Mouse (Mus musculus) left cerebral cortex, adult 11 months (tissue): ENCODE measurements at regions not wholly inside any gene's neighbourhood (a gene's known extent, or its start where the extent isn't known, plus 50 kb on each side); places are given as distances from the start of the nearest gene placed in this dataset.
A peak's percentile ranks its signal among the peaks of the same experiment; 100 is the strongest.

Experiments used
- DNase-seq: peaks from one replicate; pipeline ENCODE4 v3.0.0; 2022; ENCODE audit warnings: low spot score

DNA sequence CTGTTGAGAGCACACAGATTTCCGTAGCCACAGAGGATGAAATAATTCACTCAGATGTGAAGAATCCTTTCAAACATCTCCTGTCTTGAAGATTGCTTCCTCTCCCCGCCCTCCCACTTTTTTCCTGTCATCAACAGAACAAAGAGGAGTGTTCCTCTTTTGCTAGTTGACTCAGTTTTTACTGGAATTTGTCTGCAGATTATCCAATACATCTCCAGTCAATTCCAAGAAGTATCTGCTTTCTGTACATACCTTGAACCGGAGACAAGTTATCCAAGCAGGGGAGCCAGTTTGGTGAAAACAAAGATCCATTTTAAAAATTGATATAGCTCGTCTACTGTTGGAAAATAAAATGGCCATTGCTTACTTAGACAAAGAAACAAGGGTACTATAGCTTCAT, 328.5 kb downstream of the Ttll7 start:
- DNase-seq, result no peak

GRCm38 (mm10) chr3:147181501-147182365, 329.6 kb downstream of the Ttll7 start:
- DNase-seq, result no peak

DNA sequence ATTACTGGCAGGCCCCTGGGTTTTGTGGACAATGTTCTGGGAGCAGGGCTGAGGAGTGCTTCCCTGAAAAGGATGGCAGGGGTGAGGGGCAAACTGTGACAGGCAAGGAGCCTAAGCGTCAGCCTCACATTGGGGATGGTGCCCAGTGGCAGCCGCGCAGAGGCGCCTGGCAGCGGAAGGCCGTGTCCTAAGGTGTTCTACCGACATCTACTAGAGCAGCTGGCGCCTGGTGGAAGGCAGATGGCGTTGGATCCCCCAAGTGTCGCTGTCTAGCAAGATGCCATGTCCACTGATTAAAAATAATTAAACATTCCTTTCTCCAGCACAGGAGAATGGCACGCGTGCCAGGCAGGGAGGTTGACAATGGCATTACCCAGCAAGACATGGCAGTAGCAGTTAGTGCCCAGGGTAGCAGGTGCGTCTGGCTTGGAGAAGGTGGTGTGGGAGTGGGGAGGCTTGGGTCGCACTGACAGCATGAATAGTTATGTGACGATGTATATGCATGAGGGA, 330.3 kb downstream of the Ttll7 start:
- no peak for DNase-seq

DNA sequence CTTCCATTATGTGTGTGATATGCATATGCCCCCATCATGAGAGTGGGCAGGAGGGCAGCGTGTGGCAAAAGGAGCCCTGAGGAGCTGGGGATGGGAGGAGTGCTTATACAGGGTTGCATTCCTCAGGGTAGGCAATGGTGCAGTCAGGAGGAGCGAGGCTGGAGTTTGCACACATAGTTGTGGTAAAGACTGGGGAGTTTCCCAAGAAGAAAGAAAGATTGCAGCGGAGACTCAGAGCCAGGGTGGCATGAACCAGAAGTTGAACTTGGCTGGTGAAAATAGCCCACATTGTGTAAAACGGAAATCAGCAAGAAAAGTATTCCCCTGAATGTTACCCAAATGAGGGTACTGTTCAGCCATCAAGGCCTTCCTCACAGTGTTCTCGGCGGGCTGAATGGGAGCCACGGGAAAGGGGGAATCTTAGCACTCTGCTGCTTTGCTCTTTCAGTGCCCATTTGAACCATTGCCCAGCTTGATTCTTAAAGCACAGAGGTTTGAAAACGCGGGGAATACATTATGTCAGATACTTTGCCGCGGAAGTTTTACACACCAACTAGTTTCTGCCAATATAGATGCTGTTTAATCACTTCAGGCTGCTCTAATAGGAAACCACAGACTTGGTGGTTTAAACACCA, 331.6 kb downstream of the Ttll7 start:
- DNase-seq, result no peak

- DNase-seq, result no peak
Measured at GRCm38 (mm10) chr3:147189737-147190136, 337.6 kb downstream of the Ttll7 start.

GRCm38 (mm10) chr3:147196626-147197025, 344.5 kb downstream of the Ttll7 start:
- DNase-seq, result no peak

- DNase-seq, result no peak
Measured at GRCm38 (mm10) chr3:147197215-147197614, 345.0 kb downstream of the Ttll7 start.

GRCm38 (mm10) chr3:147211127-147211940, 359.2 kb downstream of the Ttll7 start:
- DNase-seq, result no peak

DNA sequence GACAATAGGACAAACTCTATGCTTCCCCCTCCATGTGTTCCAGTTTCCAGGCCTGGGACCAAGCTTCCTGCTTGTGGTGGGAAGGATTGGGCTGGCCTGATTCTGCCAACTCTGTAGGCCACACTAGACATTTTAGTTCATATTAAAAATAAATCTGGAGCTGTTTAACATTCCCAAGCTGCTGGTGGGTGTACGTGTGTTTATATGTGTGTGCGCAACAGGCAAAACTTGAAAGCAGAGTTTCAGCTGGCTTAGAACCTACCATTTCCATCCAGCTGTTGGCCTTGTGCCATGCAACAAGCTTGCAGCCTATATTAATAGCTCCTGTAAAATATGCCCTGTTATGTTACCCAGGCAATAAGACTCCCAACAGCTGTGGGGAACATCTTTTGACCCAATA, 376.5 kb downstream of the Ttll7 start:
- peak; percentile 6 for DNase-seq

DNA sequence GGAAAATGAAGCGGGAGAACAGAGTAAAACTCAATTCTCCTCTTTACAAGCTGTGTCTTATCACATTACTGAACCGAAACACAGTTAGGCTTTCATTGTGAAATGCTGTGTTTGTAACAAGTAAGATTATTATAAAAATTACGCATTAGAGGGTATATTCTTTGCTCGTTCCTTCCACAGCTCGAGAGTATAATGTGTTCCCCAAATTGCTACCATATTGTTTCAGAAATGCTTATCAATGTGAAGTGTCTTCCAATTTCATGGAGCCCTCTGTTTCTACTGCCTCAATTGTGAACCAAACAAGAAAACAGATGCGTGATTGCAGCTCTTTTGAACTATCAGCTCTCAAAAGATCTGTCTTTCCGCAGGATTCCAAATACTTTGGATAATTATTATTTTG, 378.4 kb downstream of the Ttll7 start:
- DNase-seq, result no peak

DNA sequence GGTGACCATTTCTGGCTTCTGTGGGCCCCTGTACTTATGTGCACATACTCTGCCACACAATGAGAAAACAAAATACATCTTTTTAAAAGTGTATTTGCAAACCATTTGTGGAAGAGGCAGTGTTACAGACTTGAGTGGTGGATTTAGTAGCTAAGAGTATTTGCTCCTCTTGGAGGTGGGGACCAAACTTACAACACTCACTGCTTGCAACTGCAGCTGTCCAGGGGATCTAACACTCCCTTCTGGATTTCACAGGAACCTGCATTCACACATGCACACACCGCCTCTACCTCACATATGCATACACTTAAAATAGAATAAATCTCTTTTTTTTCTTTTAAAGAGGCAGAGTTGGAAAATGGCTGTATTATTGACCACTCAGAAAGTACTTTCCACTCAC, 386.2 kb downstream of the Ttll7 start:
- DNase-seq, result no peak

- no peak for DNase-seq
Measured at GRCm38 (mm10) chr3:147240651-147241050, 388.5 kb downstream of the Ttll7 start.

DNA sequence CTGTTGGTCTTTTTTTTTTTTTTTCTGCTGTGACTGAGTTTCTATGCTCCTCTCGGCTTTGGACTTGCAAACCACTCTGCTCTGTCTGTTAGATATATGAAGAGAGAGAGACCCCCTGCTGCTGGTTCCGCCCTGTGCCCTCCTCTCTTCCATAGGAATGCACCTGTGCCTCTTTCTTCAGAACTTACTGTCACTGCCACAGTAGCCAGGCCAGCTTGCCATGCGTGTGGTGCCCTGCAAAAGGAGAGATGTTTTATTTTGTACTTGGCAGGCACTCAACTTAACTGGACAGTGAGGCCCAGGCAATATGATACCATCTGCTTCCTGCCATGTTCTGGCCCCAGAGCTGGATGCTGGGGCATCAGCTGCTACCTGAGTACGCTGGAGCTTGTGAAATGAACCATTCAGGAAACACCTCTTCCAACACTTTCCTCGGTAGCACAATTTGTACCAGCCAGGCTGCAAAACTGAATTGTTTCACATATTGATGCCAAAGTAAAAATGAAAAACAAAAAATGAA, 392.8 kb downstream of the Ttll7 start:
- DNase-seq, result no peak

DNA sequence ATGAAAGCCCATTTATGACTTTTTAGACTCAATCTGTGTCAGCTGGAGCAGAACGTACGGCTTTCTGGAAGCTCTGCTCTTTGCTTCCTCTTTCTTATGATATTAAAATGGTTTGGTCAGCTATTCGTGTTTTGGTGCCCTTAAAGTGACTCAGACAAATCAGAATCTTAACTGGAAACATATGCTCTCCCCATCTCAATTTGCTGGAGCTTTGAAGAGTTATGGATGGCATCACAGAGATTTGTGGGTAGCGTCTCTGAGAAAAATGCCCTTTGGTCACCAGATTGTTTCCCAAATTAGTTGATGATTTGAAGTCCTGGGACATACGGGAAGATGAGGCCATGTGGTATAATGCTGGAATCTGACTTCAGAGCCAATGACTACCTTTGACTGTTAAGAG, 394.0 kb downstream of the Ttll7 start:
- DNase-seq, result no peak

DNA sequence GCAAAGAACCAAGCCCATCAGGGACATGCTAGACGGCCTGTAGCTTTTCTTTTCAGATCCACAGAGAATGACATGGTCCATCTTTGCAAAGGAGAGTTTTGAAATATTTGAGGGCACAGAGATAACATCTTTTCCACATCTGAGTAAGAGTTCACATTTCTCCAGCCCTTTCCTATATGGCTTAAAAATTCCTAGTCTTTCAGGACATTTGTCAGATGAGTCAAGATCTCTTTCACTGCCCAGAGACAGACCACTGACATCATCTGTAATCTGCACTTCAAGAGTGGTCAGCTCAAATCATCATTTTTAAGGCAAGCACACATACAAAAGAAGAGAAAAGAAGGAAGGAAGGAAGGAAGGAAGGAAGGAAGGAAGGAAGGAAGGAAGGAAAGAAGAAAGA, 397.3 kb downstream of the Ttll7 start:
- no peak for DNase-seq

DNA sequence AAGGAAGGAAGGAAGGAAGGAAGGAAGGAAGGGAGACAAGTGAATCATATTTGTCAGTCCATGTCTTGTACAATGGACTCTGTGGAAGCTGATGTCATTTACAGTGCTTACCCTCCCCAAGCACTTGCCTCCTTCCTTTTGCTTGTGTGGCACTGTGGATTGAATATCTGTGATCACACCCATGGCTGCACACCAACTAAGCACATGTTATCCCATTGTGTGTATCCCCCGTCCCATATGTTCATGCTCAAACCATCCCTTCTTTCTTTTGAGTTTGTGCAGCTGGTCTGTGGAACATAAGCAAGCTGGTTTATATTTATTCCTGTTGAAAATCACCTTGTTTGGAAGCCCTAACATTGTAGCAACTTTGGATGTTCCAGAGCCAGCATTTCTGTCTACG, 397.7 kb downstream of the Ttll7 start:
- no peak for DNase-seq

DNA sequence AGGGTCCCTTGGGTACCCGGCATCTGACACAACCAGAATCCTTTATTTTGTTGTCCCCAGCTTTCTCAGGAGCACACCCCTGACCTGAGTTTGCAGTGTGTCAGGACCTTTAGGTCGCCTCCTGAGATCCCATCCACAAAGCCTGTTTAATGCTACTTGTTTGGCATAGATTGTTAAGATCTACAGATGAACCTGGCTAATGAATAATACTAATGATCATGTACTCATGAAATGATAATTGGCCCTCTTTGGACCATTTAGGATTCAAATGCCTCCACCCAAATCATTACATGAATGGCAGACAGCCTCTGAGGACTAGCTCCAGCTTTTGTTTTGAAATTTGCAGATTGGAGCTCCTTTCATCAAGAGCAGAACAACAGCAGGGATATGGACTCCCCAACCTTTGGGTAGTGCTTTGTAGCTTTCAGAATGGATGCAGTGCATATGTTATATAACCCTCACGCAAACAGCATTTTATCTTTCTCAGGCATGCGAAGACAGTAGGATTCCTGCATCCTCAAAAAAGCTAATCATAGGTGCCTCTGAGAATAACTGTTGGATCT, 400.1 kb downstream of the Ttll7 start:
- no peak for DNase-seq

DNA sequence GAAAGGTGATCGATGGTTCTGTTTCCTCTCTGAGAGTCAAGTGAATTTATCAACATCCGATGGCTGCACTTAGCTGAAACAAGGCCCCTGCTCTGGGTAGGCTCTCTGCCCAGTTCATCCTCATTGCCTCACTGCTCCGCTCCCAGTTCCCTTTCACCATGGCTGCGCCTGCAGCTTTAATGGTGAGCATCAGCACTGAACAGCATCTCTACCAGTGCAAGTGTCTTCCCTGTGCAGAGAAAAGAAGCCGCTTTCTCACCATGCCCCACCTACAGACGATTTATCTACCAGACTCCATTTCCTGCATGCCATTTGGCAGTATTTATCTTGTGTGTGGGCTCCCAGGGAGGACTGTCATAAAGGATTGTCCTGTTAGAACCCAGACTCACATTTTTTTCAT, 400.6 kb downstream of the Ttll7 start:
- DNase-seq, result no peak

- no peak for DNase-seq
Measured at GRCm38 (mm10) chr3:147254454-147254853, 402.3 kb downstream of the Ttll7 start.

DNA sequence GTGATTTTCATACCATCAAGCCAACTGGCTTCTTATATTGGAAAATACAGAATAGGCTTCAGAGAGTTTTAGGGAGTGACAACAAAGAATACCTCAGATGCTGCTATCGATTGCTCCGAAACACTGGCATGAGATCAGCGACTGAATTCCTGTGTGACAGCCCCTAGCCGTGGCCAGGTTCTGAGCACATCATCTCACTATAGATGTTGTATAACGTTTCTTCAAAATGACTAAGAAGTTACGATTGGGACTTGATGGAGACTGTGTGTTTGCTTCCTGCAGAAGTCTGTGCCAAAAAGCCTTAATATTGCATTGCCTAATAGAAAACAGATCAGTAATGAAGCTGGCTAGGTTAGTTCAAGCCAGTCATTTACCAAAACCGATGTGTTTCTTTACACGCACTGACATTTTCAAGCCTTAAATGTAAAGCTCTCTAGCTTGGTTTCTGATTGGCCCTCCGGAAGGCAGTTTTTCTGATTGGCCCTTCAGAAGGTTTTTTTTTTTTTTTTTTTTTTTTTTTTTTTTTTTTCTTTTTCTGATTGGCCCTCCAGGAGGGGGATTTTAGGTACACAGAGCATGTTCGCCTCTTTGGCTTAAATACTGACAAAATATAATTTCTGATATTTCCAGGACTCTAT, 408.9 kb downstream of the Ttll7 start:
- no peak for DNase-seq

DNA sequence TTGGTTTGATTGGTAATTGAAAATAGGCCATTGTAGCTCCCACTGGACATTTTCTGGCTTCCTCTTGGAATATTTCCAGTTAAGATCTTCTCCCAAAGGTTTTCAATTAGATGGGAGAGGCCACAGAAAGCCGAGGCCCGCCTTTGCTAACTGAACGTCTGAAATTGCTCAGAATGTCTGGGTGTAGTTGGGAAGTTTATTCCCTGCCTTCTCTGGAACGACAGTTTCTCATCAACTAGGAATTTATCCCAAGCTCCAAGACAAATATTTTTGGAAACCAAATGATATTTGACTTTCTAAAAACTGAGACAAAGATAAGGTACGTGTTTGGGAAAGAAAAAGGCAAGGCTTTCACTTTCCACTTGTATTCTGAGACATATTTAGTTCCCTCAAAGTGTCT, 414.4 kb downstream of the Ttll7 start:
- no peak for DNase-seq

- no peak for DNase-seq
Measured at GRCm38 (mm10) chr3:147273446-147273845, 421.3 kb downstream of the Ttll7 start.
